Mouse (Mus musculus): ENCODE data around the gene Tubb2b. TPM values are rescaled to one million over a fixed set of nuclear protein-coding genes. Genes with fewer than 3 reads are reported as not detected.
"Not testable (repeated sequence)": the region's sequence is repeated elsewhere in the genome, so short reads cannot be mapped to it uniquely, and the experiment has no call there.

Tubb2b gene
- total and polyA plus RNA-seq, 2 experiments from 2014 or later = 1,072 to 5,538 TPM

GRCm38 (mm10) chr13:34100733-34101132, 29.5 kb downstream of the Tubb2b start:
- no peaks in the 10 kb centered on the region for H3K36me3 ChIP-seq (ENCODE audit: insufficient read depth)
- H3K27ac ChIP-seq (ENCODE audit: low read depth, low read length) = 0 out of 2 replicates have a peak overlapping the region, but pooled peaks have one; percentile 5
- no peaks in the 10 kb centered on the region for H3K9me3 ChIP-seq (ENCODE audit: low read length)
- H3K4me2 ChIP-seq (ENCODE audit: low read depth) = no peak overlapping the region
- no peak for TF ChIP-seq CTCF (IDR thresholded peaks at IDR 0.05; ENCODE audit: low read depth)
- peaks cover 13% of the 10 kb centered on the region for H3K4me1 ChIP-seq (ENCODE audit: insufficient read depth)
- WGBS = 84% methylated on average over 3 of the region's 3 CpGs
- no peaks in the 10 kb centered on the region for H3K27me3 ChIP-seq (ENCODE audit: insufficient read depth, low read length)
- DNase-seq (no peak), ATAC-seq (no peak)
- no peak overlapping the region for H3K9ac ChIP-seq
- H3K4me3 ChIP-seq (ENCODE audit: low read depth, low read length) = no peak overlapping the region

GRCm38 (mm10) chr13:34097086-34097485, 33.2 kb downstream of the Tubb2b start:
- 44% methylated on average over 3 of the region's 3 CpGs for WGBS
- Histone ChIP-seq H3K27me3 (ENCODE audit: insufficient read depth, low read length) (no peaks in the 10 kb centered on the region), H3K4me3 (ENCODE audit: low read depth, low read length) (no peak overlapping the region), H3K9me3 (ENCODE audit: low read length) (no peaks in the 10 kb centered on the region), H3K36me3 (ENCODE audit: insufficient read depth) (no peaks in the 10 kb centered on the region), H3K4me2 (ENCODE audit: low read depth) (no peak overlapping the region), H3K9ac (no peak overlapping the region), H3K4me1 (ENCODE audit: insufficient read depth) (peaks cover 20% of the 10 kb centered on the region), H3K27ac (ENCODE audit: low read depth, low read length) (peak overlapping the region; percentile 92)
- TF ChIP-seq CTCF (IDR thresholded peaks at IDR 0.05; ENCODE audit: low read depth) = no peak
- DNase-seq (peak; percentile 14), ATAC-seq (no peak)

DNA sequence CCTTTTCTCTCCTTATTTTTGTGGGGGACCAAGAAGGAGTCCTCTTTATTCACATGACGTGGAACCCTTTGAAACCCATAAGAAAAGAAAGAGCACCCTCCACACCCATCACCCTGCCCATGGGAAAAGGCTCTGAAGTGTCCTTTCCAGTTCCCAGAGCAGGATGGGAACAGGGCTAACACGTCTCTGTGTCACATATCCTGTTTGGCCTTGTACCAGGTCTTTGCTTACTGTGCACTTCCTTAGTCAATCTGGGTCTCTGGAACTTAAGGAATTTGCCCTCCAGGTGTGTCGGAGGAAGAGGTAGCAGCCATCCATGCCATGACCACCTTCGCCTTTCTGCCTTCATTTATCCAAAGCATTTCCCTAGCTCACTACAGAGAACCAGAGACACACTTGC, 33.8 kb downstream of the Tubb2b start:
- TF ChIP-seq CTCF (IDR thresholded peaks at IDR 0.05; ENCODE audit: low read depth) = no peak
- Histone ChIP-seq H3K36me3 (ENCODE audit: insufficient read depth) (no peaks in the 10 kb centered on the region), H3K9ac (peak overlapping the region; percentile 37; the same call in 1 of the 2 replicates), H3K27me3 (ENCODE audit: insufficient read depth, low read length) (no peaks in the 10 kb centered on the region), H3K4me1 (ENCODE audit: insufficient read depth) (peaks cover 20% of the 10 kb centered on the region), H3K27ac (ENCODE audit: low read depth, low read length) (peak overlapping the region; percentile 92), H3K4me3 (ENCODE audit: low read depth, low read length) (no peak overlapping the region), H3K4me2 (ENCODE audit: low read depth) (peak overlapping the region; percentile 31), H3K9me3 (ENCODE audit: low read length) (no peaks in the 10 kb centered on the region)
- DNase-seq = no peak
- peak; percentile 65 for ATAC-seq
- WGBS = 33% methylated on average over 4 of the region's 4 CpGs

DNA sequence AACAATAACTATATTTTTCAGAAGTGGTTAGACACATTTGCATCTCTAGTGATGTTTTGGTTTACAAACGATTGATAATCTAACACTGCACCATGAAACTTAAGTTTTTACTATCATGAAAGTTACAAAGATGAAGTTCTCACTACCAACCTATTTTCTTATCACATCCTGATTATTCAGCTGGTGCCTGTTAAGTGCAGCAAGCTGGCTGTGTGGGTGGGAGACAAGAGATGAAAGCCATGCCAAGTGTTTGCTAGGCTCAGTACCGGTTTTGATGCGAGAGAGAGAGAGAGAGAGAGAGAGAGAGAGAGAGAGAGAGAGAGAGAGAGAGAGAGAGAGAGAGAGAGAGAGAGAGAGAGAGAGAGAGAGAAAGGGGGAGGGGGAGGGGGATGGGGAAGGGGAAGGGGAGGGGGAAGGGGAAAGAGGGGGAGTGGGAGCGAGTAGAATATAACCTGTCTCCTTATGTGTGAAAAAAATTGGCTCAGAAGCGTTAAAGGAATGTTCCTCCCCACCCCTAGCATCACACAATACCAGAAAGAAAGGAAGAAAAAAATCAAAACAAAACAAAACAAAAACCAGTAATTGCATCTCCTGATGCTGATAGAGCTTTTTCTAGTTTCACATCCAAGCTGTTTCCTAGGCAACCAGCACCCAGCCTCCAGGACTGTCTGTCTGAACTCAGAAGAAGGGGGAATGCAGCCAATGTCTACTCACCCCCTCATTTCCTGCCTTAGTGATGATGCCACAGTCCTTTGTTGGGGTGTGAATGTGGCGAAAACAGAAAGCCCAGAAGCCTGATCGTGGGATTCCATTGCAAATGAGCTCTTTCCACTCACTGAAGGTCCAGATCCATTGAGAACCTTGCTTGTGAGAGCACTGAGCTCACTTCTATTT, 34.5 kb downstream of the Tubb2b start:
- Histone ChIP-seq H3K4me2 (ENCODE audit: low read depth) (peak overlapping the region; percentile 31), H3K27me3 (ENCODE audit: insufficient read depth, low read length) (no peaks in the 10 kb centered on the region), H3K36me3 (ENCODE audit: insufficient read depth) (no peaks in the 10 kb centered on the region), H3K27ac (ENCODE audit: low read depth, low read length) (peak overlapping the region; percentile 92), H3K4me1 (ENCODE audit: insufficient read depth) (peaks cover 20% of the 10 kb centered on the region), H3K9me3 (ENCODE audit: low read length) (no peaks in the 10 kb centered on the region), H3K4me3 (ENCODE audit: low read depth, low read length) (peak overlapping the region; percentile 18), H3K9ac (peak overlapping the region; percentile 37; the same call in 1 of the 2 replicates)
- 12% methylated on average over 6 of the region's 7 CpGs for WGBS
- TF ChIP-seq CTCF (IDR thresholded peaks at IDR 0.05; ENCODE audit: low read depth) = no peak
- ATAC-seq (peak; percentile 99), DNase-seq (peak; percentile 91)

GRCm38 (mm10) chr13:34089358-34089757, 40.9 kb downstream of the Tubb2b start:
- Histone ChIP-seq H3K27ac (ENCODE audit: low read depth, low read length) (peak overlapping the region; percentile 85), H3K27me3 (ENCODE audit: insufficient read depth, low read length) (no peaks in the 10 kb centered on the region), H3K36me3 (ENCODE audit: insufficient read depth) (no peaks in the 10 kb centered on the region), H3K4me3 (ENCODE audit: low read depth, low read length) (no peak overlapping the region), H3K9me3 (ENCODE audit: low read length) (no peaks in the 10 kb centered on the region), H3K4me1 (ENCODE audit: insufficient read depth) (peaks cover 20% of the 10 kb centered on the region), H3K9ac (0 out of 2 replicates have a peak overlapping the region, but pooled peaks have one; percentile 31), H3K4me2 (ENCODE audit: low read depth) (peak overlapping the region; percentile 28; the same call in 1 of the 2 replicates)
- WGBS = 43% methylated on average over 3 of the region's 3 CpGs
- ATAC-seq = no peak
- TF ChIP-seq CTCF (IDR thresholded peaks at IDR 0.05; ENCODE audit: low read depth) = no peak
- no peak for DNase-seq

DNA sequence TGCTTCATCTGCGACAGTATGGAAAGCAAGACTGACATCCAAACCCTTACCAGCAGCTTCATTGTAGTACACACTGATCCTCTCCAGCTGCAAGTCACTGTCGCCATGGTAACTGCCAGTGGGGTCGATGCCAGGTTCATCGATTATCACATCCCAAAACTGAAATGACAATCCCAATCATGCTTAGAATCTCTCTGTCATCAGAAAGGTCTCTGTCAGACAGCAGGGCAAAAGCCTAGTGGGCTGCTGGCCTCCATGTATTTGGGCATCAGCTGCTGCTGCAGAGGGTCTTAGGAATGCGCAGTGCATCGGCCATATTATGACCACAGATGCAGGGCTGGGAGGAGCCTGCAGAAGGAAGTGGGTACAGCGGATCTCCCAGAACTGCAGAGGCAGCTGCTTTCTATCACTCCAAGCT, 41.4 kb downstream of the Tubb2b start:
- Histone ChIP-seq H3K4me3 (ENCODE audit: low read depth, low read length) (no peak overlapping the region), H3K27me3 (ENCODE audit: insufficient read depth, low read length) (no peaks in the 10 kb centered on the region), H3K4me2 (ENCODE audit: low read depth) (peak overlapping the region; percentile 28), H3K36me3 (ENCODE audit: insufficient read depth) (no peaks in the 10 kb centered on the region), H3K9ac (peak overlapping the region; percentile 31; the same call in 1 of the 2 replicates), H3K9me3 (ENCODE audit: low read length) (no peaks in the 10 kb centered on the region), H3K4me1 (ENCODE audit: insufficient read depth) (peaks cover 20% of the 10 kb centered on the region), H3K27ac (ENCODE audit: low read depth, low read length) (peak overlapping the region; percentile 85)
- ATAC-seq = peak; percentile 89
- no peak for TF ChIP-seq CTCF (IDR thresholded peaks at IDR 0.05; ENCODE audit: low read depth)
- 40% methylated on average over 7 of the region's 7 CpGs for WGBS
- peak; percentile 74 for DNase-seq

- WGBS = 52% methylated on average over 5 of the region's 5 CpGs
Observed at GRCm38 (mm10) chr13:34088201-34088649, 42.0 kb downstream of the Tubb2b start.

More at GRCm38 (mm10) chr13:34088201-34088649, 42.0 kb downstream of the Tubb2b start:
- not testable (repeated sequence) for H3K4me3 ChIP-seq (ENCODE audit: low read depth, low read length); H3K9ac ChIP-seq; H3K9me3 ChIP-seq (ENCODE audit: low read length); H3K36me3 ChIP-seq (ENCODE audit: insufficient read depth); H3K27me3 ChIP-seq (ENCODE audit: insufficient read depth, low read length); DNase-seq; H3K4me2 ChIP-seq (ENCODE audit: low read depth)
- Histone ChIP-seq H3K27ac (ENCODE audit: low read depth, low read length) (peak overlapping the region; percentile 85), H3K4me1 (ENCODE audit: insufficient read depth) (peaks cover 20% of the 10 kb centered on the region)
- ATAC-seq = peak; percentile 27
